Comparison of ENCODE assay signal across 8 mouse cellular contexts in the genomic region with DNA sequence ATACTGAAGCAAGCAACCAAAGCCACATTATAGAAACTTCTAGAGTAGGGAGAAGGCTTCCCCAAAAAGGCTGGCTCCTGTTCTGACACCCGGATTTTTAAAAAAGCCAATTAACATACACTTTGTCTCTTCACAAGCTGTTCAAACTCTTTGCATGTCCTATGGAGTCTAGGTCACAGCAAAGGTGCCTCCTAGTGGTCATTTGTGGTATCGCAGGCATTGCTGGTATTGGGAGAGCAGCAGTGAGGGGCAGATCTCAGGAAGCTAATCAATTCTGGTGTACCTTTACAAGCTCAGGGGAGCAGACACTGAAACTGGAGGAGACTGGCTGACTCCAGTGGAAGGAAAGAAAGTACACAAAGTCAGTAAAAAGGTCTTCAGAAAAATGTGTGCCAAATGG. TPM values are rescaled to one million over a fixed set of nuclear protein-coding genes. Genes with fewer than 3 reads are reported as not detected.
DNase-seq lines count a peak whose midpoint lies in the region; ATAC-seq lines count a peak whose summit lies in the region.

No protein-coding gene starts in this region.

- no peak overlapping the region for H3K4me2 ChIP-seq in heart, embryonic 16.5 days (ENCODE audit: low read depth, low read length)
- H3K4me2 ChIP-seq in liver, embryonic 13.5 days = no peak overlapping the region
- H3K4me2 ChIP-seq in neural tube, embryonic 11.5 days (ENCODE audit: low read depth) = no peak overlapping the region
- H3K4me2 ChIP-seq in stomach, embryonic 16.5 days (ENCODE audit: low read depth, low read length) = no peak overlapping the region

- no peaks in the 10 kb centered on the region for H3K4me1 ChIP-seq in heart, embryonic 16.5 days (ENCODE audit: control insufficient read depth, insufficient read depth, low read length)
- no peaks in the 10 kb centered on the region for H3K4me1 ChIP-seq in liver, embryonic 13.5 days (replicated peaks)
- H3K4me1 ChIP-seq in neural tube, embryonic 11.5 days (ENCODE audit: control insufficient read depth, insufficient read depth, low read length) = no peaks in the 10 kb centered on the region
- H3K4me1 ChIP-seq in stomach, embryonic 16.5 days (ENCODE audit: control insufficient read depth, insufficient read depth, low read length) = no peaks in the 10 kb centered on the region

- no peak overlapping the region for H3K9ac ChIP-seq in heart, embryonic 16.5 days (ENCODE audit: low read length)
- H3K9ac ChIP-seq in liver, embryonic 13.5 days = no peak overlapping the region
- no peak overlapping the region for H3K9ac ChIP-seq in neural tube, embryonic 11.5 days (ENCODE audit: low read length)
- no peak overlapping the region for H3K9ac ChIP-seq in stomach, embryonic 16.5 days (ENCODE audit: low read length)

- peak; percentile 62; the same call in 1 of the 2 replicates for ATAC-seq in erythroid progenitor cell, adult 5-6 weeks (replicated peaks; ENCODE audit: low FRiP score, poor library complexity, severe bottlenecking)
- peak; percentile 45; the same call in 1 of the 2 replicates for ATAC-seq in heart, embryonic 16.5 days (replicated peaks; ENCODE audit: extremely low read depth, insufficient read depth, low FRiP score)
- no peak for ATAC-seq in liver, embryonic 13.5 days (ENCODE audit: low read depth)
- ATAC-seq in neural tube, embryonic 11.5 days (ENCODE audit: insufficient read depth, low FRiP score, low TSS enrichment) = peak; percentile 58; the same call in 1 of the 2 replicates
- peak; percentile 78; the same call in 1 of the 2 replicates for ATAC-seq in stomach, embryonic 16.5 days (ENCODE audit: insufficient read depth, low FRiP score)

- H3K9me3 ChIP-seq in heart, embryonic 16.5 days (replicated peaks; ENCODE audit: control insufficient read depth, low read length) = no peaks in the 10 kb centered on the region
- no peaks in the 10 kb centered on the region for H3K9me3 ChIP-seq in liver, embryonic 13.5 days (replicated peaks)
- H3K9me3 ChIP-seq in neural tube, embryonic 11.5 days (ENCODE audit: control insufficient read depth, low read length) = no peaks in the 10 kb centered on the region
- no peaks in the 10 kb centered on the region for H3K9me3 ChIP-seq in stomach, embryonic 16.5 days (replicated peaks; ENCODE audit: control insufficient read depth, low read length)

- no peak overlapping the region for H3K27ac ChIP-seq in heart, embryonic 16.5 days (ENCODE audit: low read length)
- H3K27ac ChIP-seq in liver, embryonic 13.5 days = no peak overlapping the region
- H3K27ac ChIP-seq in neural tube, embryonic 11.5 days (ENCODE audit: low read depth, low read length) = no peak overlapping the region
- H3K27ac ChIP-seq in stomach, embryonic 16.5 days (ENCODE audit: low read length) = no peak overlapping the region

- no peak overlapping the region for H3K4me3 ChIP-seq in heart, embryonic 16.5 days (ENCODE audit: low read length)
- H3K4me3 ChIP-seq in liver, embryonic 13.5 days (replicated peaks) = no peak overlapping the region
- no peak overlapping the region for H3K4me3 ChIP-seq in neural tube, embryonic 11.5 days (ENCODE audit: low read depth, low read length)
- no peak overlapping the region for H3K4me3 ChIP-seq in stomach, embryonic 16.5 days (replicated peaks; ENCODE audit: low read length)

- DNase-seq in CD8-positive naive resting alpha-beta T cell, adult 2 months (ENCODE audit: low read depth in 2 of 2, low spot score in 2 of 2) = peak; percentile 72 to 80
- peak; percentile 88 for DNase-seq in brain, adult 2 months (ENCODE audit: low read depth, low spot score)
- DNase-seq in kidney, postnatal 10 days = peak; percentile 94
- peak; percentile 42 for DNase-seq in liver, embryonic 13.5 days
- peak; percentile 83 for DNase-seq in neural tube, embryonic 11.5 days (ENCODE audit: low spot score)

- peaks cover 53% of the 10 kb centered on the region for H3K36me3 ChIP-seq in heart, embryonic 16.5 days (ENCODE audit: control insufficient read depth, insufficient read depth)
- peaks cover 77% of the 10 kb centered on the region for H3K36me3 ChIP-seq in liver, embryonic 13.5 days
- H3K36me3 ChIP-seq in neural tube, embryonic 11.5 days (ENCODE audit: control insufficient read depth, insufficient read depth, low read length) = peaks cover 7% of the 10 kb centered on the region
- H3K36me3 ChIP-seq in stomach, embryonic 16.5 days (ENCODE audit: control insufficient read depth, insufficient read depth, low read length) = peaks cover 16% of the 10 kb centered on the region

- WGBS in heart, embryonic 16.5 days = 9% methylated on average over 2 of the region's 2 CpGs
- 8% methylated on average over 2 of the region's 2 CpGs for WGBS in liver, embryonic 13.5 days (ENCODE audit: insufficient replicate concordance)
- WGBS in neural tube, embryonic 11.5 days = 7% methylated on average over 2 of the region's 2 CpGs
- 7% methylated on average over 2 of the region's 2 CpGs for WGBS in stomach, embryonic 16.5 days

- no peaks in the 10 kb centered on the region for H3K27me3 ChIP-seq in heart, embryonic 16.5 days (ENCODE audit: control insufficient read depth, insufficient read depth, low read length)
- H3K27me3 ChIP-seq in liver, embryonic 13.5 days = no peaks in the 10 kb centered on the region
- no peaks in the 10 kb centered on the region for H3K27me3 ChIP-seq in neural tube, embryonic 11.5 days (ENCODE audit: control insufficient read depth, insufficient read depth, low read length)
- H3K27me3 ChIP-seq in stomach, embryonic 16.5 days (ENCODE audit: control insufficient read depth, insufficient read depth, low read length) = no peaks in the 10 kb centered on the region

RNA-seq across cellular contexts. Expression of gene Gm27027, which starts 6.2 kb away (rescaled TPM):
- not detected in 2 replicates for total RNA-seq in erythroid progenitor cell, adult 5-6 weeks (2015; ENCODE audit: low replicate concordance)
- total RNA-seq in erythroid progenitor cell, adult 5-6 weeks (2017; ENCODE audit: low replicate concordance) = not detected in 2 replicates
- not detected in 2 replicates for polyA plus RNA-seq in heart, embryonic 16.5 days (2015; fragmentation: Nextera tagmentation; extraction: Ambion mirVana)
- not detected in 2 replicates for polyA plus RNA-seq in liver, embryonic 13.5 days (2015; fragmentation: Nextera tagmentation; extraction: Ambion mirVana)
- polyA plus RNA-seq in neural tube, embryonic 11.5 days (2014; fragmentation: Nextera tagmentation; extraction: Ambion mirVana) = not detected in 2 replicates
- polyA plus RNA-seq in stomach, embryonic 16.5 days (2015; fragmentation: Nextera tagmentation; extraction: Ambion mirVana) = not detected in 2 replicates

RNA-seq across cellular contexts. Expression of gene Alkbh3, which starts 8.3 kb away (rescaled TPM):
- 9.7 and 31.4 TPM in 2 replicates for total RNA-seq in erythroid progenitor cell, adult 5-6 weeks (2015; ENCODE audit: low replicate concordance)
- 5.4 and 7.8 TPM in 2 replicates for total RNA-seq in erythroid progenitor cell, adult 5-6 weeks (2017; ENCODE audit: low replicate concordance)
- 64.8 and 71.5 TPM in 2 replicates for polyA plus RNA-seq in heart, embryonic 16.5 days (2015; fragmentation: Nextera tagmentation; extraction: Ambion mirVana)
- polyA plus RNA-seq in liver, embryonic 13.5 days (2015; fragmentation: Nextera tagmentation; extraction: Ambion mirVana) = 34.6 and 37.2 TPM in 2 replicates
- 46.6 and 47.8 TPM in 2 replicates for polyA plus RNA-seq in neural tube, embryonic 11.5 days (2014; fragmentation: Nextera tagmentation; extraction: Ambion mirVana)
- polyA plus RNA-seq in stomach, embryonic 16.5 days (2015; fragmentation: Nextera tagmentation; extraction: Ambion mirVana) = 62.2 and 68.0 TPM in 2 replicates

RNA-seq across cellular contexts. Expression of gene Gm13889, which starts 45.3 kb away (rescaled TPM):
- total RNA-seq in erythroid progenitor cell, adult 5-6 weeks (2015; ENCODE audit: low replicate concordance) = not detected in 2 replicates
- not detected in 2 replicates for total RNA-seq in erythroid progenitor cell, adult 5-6 weeks (2017; ENCODE audit: low replicate concordance)
- 7.1 and 9.0 TPM in 2 replicates for polyA plus RNA-seq in heart, embryonic 16.5 days (2015; fragmentation: Nextera tagmentation; extraction: Ambion mirVana)
- polyA plus RNA-seq in liver, embryonic 13.5 days (2015; fragmentation: Nextera tagmentation; extraction: Ambion mirVana) = 1.7 and 2.2 TPM in 2 replicates
- polyA plus RNA-seq in neural tube, embryonic 11.5 days (2014; fragmentation: Nextera tagmentation; extraction: Ambion mirVana) = 5.6 and 7.5 TPM in 2 replicates
- polyA plus RNA-seq in stomach, embryonic 16.5 days (2015; fragmentation: Nextera tagmentation; extraction: Ambion mirVana) = 11.1 and 12.6 TPM in 2 replicates

Comparison
In these comparisons a context has a peak if more than half of its experiments do, and no peak if none do; other contexts are left out.
1. DNase-seq: peak in every context shown above with its lines; median percentile 94 in kidney, postnatal 10 days; 88 in brain, adult 2 months; 83 in neural tube, embryonic 11.5 days; 76 in CD8-positive naive resting alpha-beta T cell, adult 2 months; 42 in liver, embryonic 13.5 days.